Mouse (Mus musculus) layer of hippocampus, adult 11-12 months (tissue): ENCODE data around the gene Tiam1.

Experiments used
- DNase-seq: peaks from one replicate; pipeline ENCODE4 v3.0.0; 2022; ENCODE audit warnings: low spot score

Tiam1 gene

DNA sequence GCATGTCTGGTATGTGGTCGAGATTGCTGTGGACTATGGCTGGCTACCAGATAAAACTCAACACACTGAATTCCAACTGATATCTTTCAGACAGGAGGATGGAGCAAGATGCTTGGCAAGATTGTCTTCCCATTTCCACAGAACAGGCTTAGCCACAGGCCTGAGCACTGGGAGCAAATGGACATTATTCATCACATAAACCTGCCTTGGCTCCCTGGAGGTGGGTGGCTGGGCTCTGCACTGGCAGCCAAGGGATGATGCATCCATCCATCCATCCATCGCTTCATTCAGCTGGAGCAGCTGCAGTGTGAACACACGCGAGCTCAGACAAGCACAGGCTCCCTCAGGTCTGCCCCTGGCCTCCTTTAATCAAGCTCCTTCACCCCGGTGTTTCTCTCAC, 190.7 kb downstream of the Tiam1 start:
- no peak for DNase-seq

DNA sequence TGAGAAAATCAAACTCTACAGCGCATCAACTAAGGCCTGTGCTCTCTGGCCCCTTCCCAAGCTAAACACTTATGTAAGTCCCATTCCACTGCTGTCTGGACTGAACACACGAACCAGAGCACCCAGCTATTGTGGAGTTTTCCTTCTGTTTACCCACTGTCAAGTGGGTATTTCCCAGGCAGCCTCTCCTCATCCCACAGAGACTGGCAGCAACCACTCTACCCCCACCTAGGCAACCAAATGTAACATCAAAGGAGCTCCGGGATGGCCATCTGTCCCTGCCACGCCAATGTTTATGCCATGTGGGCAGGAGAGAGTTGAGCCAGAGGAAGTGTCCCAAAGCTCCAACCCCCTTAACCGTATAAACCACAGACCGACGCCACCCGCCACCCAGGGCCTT, 192.8 kb downstream of the Tiam1 start:
- no peak for DNase-seq

DNA sequence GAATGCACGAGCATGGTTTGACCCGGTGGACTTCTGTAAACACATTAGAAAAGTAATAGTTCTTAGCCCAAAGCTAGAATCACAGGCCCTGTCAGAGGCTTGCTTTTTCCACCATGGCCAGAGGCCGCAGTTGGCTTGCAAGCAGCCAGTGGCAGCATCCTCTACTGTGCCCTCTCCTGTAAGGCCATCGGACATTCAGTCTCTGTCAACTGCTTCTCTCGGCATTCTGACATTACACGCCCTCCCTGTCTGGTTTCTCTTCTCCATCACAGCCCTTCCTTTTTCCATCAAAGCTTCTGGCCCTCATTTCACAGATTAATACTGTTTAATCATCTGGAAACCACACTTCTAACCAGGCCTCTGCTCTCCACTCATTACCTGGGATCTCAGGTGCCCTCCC, 193.3 kb downstream of the Tiam1 start:
- DNase-seq: no peak

DNA sequence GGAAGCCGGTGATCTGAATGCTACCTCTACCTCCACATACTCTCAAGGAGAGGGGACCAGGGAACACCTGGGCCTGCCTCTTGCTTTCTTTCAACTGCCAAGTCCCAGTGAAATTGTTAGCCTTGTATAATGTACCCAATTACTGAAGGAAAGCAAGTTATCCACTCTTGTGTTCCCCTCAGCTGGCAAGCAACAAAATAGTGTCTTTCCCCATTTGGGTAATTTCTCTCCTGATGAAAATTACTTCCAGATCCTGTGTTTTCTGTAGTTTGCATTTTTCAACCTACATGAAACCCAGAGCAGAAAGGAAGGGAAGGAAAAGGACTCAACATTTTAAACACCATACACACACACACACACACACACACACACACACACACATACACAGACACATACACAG, 195.5 kb downstream of the Tiam1 start:
- DNase-seq: no peak

DNA sequence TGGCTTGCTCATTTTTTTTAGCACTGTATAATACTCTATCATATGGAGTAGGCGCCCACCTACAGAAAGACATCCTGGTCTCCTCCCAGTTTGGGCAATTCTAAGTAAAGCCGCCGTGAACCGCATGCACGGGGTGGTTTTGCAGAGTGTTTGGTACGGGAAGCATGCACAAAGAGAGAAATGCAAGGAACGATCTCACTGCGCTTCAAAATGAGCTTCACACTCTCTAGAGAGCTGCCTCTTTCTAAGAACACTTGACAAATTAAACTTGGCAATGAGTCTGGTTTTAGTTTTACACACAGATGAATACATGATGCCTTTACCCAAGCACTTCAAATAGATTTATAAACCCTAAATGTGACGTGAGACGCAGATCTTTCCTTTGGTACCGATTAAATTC, 196.8 kb downstream of the Tiam1 start:
- no peak for DNase-seq

DNA sequence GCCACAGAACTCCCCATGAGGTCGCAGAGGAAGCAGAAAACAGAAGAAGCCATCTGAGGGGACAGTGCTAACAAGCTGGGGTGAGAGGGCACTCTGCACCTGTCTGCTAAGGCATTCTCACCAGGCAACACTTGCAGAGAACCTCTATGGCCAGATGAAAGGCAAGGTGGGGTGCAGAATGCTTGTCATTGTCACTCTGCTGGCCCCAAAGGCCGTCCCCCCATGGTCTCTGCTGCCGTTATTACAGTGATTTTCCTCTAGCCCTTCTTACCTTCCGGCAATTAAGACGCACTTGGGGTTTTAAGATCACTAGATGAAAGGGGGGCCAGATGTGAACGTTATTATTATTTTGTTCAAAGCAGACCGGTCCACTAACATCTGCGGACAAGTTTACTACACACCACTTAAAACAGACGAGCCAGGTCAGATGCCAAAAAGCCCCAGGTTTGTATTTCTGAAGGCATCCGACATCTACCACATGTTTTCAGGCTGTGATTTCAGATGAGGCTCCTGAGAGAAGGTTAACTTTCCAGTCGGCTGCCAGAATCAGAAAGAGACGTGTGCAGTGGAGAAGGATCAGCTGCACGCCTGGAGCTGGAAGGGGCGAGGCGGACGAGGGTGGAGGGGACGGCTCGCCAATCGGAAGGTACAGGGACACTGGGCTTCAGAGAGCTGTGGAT, 198.8 kb downstream of the Tiam1 start:
- DNase-seq: no peak

DNA sequence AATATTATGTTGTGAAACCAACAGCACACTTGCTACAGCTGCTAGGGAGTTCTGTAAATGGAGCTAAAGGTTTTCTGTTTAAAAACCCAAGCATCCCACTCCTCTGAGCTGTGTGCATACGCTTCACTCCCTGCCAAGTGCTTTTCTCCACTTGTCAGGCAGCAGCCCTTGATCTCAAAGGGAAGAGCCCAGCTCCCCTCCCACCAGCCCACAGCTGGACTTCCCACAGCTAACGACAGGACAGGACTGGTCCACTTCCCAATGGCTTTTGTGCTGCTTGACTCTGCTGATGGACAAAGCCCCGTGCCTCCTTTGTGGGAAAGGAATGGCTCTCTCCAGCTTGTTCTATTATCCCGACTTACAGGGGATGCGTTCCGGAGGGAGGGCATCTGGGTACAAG, 199.5 kb downstream of the Tiam1 start:
- DNase-seq: no peak

DNA sequence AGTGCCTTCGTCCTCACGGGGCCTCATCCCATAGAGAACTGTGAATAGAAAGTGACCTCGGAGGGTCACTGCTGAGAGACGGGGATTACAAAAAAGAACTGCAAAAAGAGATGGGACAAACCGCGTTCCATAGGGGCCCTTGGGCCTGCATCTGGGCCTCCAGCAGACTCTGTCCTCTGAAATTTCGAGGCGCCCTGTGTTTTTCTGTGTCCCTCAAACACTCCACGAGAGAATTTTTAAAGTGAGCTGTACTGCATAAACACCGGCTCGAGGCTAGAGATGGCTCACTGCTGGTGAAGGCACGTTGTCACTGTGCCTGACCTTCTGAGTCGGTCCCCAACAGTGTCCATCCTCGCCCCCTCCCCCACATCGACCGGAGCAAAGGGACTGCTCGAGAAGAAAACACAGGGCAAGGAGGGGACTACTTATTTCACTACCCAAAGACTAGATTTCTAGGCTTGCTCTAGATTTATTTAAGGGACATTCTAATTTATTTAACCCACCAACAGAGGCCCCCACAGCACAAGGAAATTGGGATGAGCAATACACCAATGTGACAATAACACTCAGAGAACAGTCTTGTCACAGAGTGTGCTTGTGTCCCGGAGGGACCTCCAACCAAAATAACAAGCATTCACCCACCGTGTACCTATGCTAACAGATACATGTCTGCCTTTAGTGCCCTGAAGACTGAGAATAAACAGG, 200.2 kb downstream of the Tiam1 start:
- DNase-seq: no peak

DNA sequence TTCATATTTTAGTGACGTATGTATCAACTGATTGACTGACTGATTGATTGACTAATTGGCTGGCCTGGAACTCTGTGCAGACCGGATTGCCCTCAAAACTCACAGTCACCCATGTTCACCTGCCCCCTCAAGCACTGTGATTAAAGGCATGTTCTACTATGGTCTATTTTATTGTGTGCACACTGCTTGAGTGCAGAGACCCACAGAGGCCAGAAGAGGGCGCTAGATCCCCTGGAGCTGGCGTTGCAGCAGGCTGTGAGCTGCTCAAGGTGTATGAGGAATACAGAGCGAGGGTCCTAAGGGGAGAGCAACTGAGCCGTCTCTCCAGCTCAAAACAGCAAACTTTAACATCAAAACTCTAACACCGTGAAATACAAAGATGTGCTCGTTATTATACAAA, 202.9 kb downstream of the Tiam1 start:
- no peak for DNase-seq

DNA sequence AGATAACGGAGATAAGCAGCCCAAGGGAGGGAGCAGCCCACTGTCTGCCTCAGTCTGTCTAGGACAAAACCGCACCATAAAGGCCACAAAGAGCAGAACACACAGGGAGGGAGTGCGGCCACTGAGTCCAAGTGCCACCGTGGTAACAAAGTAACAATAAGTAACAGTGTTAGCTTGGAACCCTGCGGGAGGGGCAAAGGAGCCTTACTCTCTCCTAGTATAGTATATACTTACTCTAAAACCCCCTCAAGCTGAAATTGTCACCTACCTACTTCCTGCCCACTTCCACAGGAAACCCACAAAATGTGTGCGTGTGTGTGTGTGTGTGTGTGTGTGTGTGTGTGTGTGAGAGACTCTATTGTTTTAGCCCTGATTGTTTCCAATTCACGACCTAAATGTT, 205.3 kb downstream of the Tiam1 start:
- DNase-seq: no peak

DNA sequence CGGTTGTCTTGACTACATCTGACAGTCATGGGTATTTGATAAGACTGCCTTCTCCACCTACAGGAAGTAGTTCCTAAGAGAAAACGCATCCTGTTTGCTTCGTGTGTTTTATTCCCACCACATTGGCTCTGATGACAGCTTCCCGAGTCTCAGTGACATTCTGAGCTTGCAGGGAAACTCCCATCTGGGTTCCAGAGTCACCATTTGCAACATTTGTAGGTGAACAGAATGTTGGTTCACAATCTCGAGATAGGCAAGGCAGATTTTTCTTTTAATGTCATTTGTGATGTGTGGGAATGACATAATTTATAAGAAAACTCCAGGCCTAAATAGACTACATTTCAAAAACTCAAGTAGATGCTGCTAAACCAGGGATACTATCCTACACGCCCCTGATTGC, 207.0 kb downstream of the Tiam1 start:
- no peak for DNase-seq

DNA sequence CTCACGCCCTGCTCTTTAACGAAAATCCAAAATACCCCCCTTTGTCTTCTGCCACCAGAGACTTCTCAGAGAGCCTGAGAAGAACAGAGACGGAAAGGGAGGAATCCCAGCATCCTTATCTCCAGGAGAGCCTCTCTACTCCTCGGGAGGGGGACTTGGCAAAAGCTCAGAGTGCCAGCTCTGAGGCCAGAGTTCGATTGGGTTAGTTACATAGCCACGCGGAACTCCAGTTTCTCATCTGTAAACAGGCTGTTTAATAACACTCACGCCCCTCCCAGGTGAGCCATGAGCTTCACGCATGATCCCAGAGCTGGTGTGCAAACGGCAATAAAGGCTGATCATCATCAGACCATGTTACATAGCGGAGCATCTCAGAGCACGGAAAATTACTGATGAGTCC, 208.2 kb downstream of the Tiam1 start:
- DNase-seq: no peak

DNA sequence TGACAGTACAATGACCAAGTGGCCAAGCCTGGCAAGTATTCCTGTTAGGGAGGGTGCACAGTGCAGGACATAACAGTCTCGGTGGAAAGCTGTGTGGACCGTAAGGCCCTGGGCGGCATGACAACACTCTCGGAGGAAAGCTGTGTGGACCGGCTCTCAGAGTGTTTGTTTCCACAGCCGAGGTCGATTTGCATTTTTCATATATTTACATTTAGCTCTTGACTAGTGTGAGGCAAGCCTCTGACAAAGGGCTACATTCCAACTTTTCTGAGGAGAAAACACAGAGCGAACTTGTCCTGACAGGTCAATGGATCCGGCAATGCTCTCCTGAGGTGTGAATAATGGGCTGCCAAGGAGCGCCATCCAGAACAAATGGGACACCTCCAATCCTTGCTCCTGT, 209.0 kb downstream of the Tiam1 start:
- DNase-seq: no peak

DNA sequence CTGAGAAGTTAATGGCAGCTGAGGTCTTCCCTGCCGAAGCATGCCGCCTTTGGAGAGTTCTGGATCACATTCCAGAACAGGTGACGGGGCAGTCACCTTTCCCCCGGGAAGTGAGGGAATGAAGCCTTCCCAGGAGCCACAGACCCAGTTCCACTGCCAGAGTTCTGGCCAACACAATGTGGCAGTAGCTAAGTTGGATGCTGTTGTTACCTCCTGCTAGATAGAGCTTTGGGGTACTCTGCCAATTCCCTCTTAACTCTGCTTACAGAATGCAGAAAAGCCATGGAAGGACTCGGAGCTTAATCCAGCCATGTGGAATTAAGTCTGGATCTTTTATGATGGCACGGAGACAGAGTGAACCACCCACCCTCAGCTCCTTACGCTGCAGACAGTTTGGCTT, 209.6 kb downstream of the Tiam1 start:
- DNase-seq: no peak

DNA sequence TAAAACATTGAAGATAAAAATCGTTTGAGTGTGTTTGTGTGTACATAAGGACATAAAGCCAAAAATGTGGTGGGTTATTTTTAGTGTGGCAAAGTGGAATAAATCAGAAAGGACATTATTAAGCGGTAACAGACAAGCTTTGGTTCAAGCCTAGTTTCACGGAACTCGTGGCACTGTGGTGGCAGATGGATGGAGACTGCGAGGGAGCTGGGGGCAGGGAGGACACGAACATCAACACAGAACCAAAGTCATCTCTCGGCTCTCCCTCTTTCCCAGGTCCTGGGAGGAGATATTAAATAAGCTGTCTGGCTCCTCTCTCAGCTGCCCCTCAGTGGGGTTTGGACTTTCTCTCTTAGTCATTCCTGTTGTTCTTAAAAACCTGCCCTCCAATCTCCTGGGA, 215.0 kb downstream of the Tiam1 start:
- no peak for DNase-seq

DNA sequence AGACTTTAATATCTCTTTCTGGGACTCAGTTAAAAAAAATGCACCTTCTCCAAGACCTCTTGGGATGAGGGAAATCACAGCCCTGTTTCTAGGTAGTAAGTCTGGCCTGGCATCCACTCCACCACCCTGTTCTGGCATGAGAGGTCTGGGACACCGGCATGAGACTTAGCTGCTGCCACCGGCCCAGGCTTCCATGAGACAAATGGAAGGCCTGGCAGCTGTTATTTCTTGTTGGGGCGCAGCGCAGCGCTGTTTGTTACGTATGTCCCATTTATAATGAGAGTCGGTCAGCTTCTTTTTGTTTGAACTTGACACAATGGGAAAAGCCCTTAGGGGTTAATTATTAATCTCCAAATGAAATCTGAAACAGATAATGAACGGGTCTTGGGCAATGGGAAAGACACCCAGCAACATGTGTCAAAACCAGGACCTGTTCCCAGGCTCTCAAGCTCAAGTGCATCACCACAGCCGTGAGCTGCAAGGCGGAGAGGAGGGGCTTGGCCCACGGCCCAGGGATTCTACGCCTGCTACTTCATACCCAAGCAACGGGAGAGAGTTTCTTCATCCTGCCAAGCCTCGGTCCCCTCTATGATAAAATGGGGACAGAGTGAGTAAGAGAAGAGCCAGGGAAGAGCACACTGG, 219.2 kb downstream of the Tiam1 start:
- no peak for DNase-seq

DNA sequence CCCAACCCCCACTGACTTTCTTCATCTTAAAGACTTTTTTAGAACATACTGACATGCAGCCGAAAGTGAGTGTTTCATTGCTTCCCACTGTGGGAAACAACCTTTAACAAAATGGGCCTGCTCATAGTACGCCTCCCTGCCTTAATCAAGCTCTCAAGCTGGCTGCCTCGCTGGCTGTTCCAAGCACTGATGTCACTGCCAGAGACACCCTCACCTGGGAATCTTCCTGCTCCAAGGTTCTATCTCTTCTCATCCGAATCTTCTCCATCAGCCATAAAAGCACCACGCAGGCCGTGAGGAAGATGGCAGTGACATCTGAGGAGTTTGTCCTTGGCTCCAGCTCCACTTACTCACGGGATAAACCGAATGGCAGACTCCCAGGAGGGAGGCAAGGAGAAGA, 220.3 kb downstream of the Tiam1 start:
- DNase-seq: no peak

DNA sequence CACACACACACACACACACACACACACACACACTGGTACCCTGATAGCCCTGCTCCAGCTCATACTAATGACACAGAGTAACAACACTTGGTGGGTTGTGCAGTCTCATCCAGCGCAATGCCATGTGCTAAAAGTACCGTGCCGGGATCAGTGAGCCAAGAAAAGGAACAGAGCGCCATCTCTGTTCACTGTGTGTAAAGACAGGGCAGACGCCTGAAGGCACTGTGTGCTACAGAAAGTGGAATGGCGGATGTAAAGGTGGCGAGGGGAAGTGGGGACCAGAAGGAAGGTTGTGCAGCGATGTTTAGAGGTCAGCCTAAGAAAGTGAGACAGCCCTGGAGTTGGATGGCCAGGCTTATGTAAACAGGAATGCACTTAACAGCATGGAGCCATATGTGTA, 221.1 kb downstream of the Tiam1 start:
- no peak for DNase-seq

DNA sequence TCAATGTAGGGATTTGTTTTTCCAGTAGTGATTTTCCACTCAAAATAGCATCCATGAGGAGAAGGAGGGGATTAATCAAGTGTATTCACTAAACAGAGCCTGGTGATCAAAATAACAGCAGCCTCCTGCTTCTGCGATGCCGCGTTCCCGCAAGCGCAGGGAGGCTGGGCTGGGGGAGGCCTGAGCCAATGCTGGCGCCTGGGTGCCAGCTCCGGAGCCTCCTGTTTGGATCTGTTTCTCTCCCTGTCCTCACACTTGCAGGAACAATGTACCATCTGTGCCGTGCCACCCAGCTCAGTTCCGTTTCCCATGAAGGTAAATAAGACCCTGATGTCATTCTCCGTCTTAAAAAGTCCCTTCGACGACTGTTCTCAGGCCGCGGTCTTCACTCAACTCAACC, 222.2 kb downstream of the Tiam1 start:
- DNase-seq: peak; percentile 79

DNA sequence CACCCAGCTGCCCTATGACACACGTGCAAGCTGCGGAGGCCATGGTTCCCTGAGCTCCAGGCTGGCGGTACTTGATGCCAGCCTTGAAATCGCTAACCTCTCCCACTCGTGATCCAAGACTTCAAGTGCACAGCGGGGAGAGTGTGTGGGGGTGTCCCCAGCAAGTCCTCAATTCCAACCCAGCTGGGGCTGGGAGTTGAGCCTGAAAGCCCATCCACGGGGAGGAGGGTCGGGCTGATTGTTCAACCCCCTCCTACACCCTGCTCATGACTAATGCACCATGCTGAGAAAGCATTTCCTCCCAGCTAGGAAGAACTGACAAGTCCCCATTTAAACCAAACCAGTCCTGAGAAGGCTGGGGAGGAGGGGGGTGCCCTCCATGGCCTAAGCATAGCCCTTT, 223.2 kb downstream of the Tiam1 start:
- DNase-seq: no peak

DNA sequence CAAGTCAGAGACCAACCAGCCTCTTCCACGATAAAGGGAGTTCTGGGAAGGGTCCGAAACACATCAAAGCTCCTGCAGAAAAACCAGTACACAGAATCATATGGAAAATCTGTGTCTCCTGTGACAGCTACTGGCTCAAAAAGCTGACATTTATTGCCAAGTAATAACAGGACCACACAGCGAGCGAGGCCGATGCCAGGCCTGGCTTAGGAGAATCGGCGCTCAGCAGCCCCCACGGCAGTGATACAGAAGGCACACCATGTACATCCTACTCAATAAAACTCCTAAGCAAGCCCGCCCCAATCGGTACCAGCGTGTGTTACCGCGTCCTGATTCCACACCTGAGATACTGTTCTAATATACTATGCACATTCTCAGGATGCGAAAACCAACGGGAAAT, 226.2 kb downstream of the Tiam1 start:
- DNase-seq: no peak

DNA sequence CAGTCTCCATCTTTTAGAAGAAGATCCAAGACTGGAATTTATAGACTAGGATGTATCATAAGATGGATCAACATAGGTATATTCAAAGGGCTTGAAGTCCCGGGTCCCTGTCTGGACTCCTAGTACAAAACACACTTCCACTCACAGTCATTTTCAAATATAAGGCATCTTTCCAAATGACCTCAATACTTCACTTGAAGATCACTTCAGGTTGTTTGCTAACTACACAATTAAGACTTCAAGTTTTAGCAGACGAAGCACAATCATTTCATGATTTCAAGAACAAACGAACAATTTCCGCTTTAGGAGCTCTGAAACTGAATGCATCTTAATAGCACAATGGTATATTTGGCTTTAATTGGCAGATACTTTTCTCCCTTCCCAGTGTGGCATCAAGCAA, 228.6 kb downstream of the Tiam1 start:
- DNase-seq: no peak

DNA sequence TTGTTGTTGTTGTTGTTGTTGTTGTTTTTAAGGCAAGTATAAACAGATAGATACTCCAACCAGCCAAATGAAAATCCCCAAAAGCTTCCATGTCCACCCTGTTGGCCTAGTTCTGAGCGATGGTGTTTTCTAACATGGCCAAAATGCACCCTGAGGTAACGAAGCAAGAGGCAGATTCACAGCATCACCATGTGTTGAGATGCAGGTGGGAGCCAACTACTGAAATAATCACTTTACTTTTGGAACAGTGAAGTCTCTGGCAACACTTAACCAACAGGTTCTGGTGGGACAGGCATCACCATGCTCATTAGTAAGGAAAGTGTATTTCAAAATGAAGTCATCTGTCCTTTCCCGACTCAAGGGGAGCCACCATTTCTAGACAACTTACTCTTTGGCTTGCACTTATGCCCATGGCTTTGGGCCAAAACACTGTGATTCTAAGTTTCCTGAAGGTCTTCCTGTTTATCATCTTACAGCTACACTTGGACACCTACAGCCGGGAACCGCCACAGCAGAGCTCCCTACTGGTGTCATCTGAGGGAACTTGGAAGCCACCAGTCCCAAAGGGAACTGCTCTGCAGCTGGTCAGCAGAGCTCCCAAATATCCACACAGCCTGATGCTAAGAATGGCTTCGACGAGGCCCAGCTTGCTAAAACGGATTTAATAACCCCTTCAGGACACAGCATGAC, 230.7 kb downstream of the Tiam1 start:
- DNase-seq: no peak
